Mouse (Mus musculus) T-cell, adult 2 months (primary cell): ENCODE measurements around the gene Ttc39a.

Experiments
- DNase-seq: peaks from one replicate; pipeline ENCODE4 v3.0.0; 2022; ENCODE audit warnings: low spot score

Gene Ttc39a

DNA sequence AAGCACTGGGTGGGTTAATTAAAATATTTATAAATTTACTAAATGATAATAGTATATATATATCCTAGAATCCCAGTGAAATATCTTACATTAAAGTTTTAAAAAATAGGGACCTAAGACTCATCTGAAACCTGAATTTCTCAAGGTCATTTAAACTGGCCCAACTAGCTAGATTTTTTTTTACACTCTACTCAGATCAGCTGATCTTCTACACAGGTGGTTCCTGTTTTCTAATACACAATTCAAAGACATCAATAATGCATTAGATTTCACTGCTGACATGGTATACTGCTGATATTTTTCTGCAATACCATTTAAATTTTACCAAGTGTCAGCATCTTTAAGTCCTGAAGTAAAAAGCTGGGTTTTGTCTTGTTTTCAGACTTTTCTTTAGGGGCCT, 57.5 kb downstream of the Ttc39a start:
- no peak for DNase-seq

DNA sequence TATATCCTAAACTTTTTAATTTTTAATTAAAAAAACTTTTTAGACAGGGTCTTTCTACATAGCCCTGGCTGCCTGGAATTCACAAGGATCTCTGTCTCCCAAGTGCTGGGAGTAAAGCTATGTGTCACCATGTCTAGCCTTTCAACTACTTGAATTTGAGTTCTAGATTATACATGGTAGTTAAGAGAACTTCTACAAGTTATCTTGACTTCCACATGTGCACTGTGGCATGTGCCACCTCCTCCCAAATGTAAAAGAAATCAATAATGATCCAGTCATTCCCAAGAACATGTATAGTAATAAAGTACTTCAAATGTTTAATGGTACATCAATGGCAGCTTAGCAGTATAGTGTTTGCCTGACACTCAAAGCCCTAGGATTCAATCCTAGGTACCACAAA, 61.3 kb downstream of the Ttc39a start:
- DNase-seq, result no peak

DNA sequence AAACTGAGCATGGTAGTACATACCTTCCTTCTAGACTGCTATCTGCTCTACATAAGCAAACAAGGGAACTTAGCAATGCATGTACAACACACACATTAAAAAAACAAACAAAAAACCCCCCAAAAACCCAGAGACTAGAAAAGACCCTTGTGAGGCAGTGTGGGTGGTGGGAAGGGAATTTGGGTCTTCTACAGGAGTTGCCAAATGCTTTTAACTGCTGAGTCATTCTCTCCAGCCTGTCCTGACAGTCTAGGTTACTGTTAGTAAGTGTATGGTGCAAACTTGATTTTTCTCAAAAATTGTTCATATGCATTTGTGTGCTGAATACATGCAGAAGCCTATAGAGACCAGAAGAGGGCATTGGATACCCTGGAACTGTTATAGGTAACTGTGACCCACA, 65.2 kb downstream of the Ttc39a start:
- DNase-seq, result no peak

DNA sequence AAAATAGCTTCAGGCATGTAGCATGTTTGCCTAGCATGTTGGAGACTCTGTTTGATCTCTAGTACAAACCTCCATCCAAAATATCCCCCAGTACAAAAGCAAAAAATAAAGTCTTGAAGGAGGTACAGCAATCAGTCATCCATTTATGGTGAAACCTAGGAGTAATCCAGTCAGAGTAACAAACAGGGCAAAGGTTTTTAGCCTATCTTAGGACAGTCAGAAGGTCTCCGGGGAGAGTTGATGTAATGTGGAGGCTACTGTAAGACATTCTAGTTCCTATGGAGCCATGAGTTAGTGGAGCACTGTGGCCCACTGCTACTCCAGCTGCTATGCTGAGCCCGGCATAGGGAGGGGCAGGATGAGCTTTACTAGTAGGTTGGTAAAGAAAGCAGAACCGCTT, 66.1 kb downstream of the Ttc39a start:
- DNase-seq, result no peak

DNA sequence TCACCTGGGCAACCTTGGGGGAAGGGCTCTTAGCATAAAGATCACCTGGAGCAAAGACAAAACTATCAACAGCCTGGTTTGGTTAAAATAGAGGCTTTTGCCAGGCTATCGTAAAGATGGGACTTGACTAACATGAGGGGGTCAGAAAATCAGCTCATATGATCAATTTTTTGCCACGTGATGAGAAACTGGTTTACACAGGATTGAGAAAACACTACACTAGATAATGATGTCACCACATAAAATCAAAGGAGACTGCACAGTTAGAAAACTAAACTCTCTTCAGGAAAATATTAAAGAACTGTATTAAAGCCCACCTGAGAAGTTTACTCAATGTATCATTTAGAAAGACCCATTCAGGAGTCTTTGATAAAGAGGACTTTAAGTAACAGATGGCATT, 68.7 kb downstream of the Ttc39a start:
- DNase-seq, result no peak

DNA sequence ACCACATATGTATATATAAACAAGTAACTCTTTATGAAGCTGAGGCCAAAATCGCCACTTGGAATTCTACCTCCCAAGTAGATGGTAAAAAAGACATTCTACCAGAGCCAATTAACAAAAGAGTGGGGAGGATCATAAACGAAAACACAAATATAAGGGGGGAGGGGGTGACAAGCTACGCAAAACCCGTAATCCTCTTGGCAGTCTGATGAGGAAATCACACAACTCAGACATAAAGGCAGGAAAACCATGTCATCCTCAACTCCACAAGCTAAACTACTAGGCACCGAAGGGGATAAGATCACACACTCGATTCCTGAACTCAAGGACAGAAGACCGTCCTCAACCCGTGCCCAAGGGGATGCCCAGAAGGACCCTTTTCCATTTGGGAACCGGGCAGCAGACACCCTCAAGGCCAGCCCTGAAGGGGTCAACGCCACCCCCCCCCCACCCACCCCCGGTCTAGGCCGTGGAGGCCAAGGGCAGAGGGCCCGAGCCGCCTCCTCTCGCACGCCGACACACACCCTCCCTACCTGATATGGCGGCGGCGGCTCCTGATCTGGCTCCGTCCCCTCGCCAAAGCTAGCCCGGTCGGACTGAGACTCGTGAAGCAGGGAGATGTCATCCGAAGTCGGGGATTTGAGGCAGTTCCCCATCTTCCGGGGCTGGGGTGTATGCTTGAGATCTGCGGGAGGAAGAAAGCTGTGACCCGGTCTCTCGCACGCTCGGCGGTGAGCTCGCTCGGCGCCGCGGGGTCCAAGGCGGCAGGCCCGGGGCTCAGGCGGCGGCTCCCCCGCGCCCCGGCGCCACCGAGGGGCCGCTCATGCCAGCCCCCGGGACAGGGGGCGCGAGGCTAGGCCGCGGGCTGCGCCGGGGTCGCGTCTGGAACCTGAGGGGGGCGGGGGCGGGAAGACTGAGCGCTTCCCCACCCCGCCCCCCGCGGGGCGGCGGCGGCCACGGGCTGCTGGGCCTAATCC, 69.4 kb downstream of the Ttc39a start:
- peak; percentile 33 for DNase-seq

DNA sequence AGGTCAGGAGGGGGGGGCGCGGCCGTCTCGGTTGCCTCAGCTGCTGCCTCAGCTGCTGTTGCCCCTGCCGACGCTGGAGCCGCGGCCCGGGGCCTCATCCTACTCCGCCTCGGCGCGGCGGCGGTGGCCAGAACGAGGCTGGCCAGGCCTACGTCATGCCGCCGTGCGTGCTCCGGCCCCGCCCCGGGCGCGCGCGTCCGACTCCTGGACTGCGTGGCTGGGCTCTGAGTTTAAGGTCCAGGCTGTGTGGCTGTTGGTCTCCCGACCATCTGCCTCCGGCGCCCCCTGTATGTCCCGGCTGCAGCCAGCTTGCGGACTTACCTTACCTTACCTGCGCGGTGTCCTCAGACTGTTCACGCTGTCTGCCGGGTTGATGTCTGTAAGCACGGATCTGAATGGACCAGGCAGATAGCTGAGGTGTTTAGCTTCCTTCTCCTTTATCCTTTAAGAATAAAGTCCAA, 70.2 kb downstream of the Ttc39a start:
- DNase-seq, result peak; percentile 59

DNA sequence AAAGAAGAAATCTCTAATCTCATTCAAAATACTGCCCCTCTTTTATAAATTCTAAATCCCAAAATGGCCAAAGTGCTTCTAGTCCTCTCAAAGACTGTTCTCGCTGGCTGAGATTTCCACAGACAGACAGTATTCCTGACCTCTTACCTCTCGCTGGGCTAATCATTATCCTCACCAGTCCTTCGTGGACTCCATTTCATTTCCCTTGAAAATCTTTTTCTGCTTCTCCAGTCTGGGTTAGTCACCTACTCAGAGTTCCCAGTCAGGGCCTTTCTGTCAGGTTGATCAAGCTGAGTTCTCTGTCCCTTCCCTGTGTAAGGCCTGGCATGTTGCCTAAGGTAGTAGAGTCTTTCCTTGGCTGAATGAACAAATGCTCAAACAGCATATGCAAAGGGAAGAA, 71.0 kb downstream of the Ttc39a start:
- no peak for DNase-seq

DNA sequence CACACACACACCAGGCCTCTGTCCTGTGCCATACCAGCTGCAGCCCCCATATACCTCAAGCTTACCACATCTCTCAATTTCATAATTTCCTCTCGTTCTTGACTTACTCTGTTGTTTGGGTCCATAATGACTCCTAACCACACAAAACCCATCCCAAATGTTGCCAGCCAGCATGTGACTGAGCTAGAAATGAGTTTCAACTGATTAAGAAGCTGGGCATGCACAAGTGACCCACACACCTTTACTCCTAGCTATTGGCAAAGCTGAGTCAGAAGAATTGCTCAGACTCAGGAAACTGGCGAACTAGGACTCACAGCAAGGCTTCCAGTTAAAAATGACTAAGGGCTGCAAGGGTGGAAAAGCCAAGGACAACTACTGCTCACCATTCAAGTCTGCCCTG, 75.0 kb downstream of the Ttc39a start:
- no peak for DNase-seq

DNA sequence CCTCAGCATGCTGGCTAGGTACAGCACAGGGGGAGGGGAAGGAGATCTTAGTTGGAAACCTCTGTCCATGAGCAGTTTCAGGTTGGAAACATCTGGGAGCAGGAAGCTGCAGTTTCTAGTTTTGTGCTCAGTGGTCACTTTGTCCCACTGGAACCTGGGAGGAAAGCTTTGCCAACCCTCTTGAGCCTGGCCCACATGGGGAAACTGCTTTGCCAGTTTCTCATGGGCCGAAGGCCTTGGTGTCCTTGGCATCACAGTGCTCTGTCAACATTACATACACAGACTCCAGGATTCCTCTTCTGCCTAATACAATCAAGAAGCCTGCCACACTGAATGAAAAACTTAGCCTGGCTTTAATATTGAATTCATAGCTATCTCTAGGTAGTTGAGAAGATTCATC, 76.3 kb downstream of the Ttc39a start:
- no peak for DNase-seq

DNA sequence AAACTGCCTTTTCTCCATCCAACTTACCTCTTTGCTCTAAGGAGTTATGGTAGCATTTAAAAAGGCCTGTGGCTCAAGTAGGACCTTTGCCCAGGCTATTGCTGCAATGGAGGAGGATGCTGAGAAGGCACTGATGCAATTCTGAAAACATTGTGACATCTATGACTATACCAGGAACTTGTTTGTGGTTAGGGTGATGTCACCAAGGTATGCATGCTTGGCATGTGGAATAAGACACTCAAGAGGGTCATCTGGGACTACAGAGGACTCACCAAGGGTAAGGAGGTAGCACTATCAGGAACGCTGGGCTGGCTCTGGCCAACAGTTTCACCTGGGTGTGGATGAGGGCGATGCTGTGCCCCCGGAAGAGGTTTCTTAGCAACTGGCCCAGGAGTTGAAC, 78.2 kb downstream of the Ttc39a start, which contains the start of gene Rnf11:
Gene Rnf11 (minus strand): TSS at position 108 of the 400 bp plus-strand sequence.
- no peak for DNase-seq

DNA sequence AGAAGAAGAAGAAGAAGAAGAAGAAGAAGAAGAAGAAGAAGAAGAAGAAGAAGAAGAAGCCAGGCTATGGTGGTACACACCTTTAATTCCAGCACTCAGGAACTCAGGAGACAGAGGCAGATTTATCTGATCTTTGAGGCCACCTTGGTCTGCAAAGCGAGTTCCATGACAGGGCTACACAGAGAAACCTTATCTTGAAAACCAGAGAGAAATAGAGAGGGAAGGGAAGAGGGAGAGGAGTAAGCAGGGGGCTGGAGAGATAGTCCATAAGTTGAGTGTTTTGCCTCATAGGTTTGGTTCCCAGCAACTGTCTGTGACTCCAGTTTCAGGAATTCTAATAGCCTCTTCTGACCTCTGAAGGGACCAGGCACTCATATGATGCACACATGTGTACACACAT, 82.4 kb downstream of the Ttc39a start:
- DNase-seq, result no peak

DNA sequence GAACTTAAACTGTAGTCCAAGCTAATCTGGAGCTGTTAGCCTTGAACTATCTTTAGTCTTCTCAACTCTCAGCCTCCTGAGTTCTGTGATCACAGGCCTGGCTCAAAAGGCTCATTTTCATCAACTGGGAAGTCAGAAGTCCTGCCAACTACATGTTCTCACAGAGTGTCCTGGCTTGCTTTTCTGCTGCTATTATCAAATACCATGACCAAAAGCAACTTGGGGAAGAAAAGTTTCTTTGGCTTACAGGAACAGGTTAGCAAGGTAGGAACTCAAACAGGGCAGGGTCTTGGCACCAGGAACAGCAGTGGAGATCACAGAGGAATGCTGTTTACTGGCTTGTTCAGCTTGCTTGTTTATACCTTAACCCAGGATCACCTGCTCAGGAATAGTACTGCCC, 87.2 kb downstream of the Ttc39a start:
- DNase-seq, result no peak
